12 mouse cellular contexts compared by ENCODE assay signal in the genomic region with DNA sequence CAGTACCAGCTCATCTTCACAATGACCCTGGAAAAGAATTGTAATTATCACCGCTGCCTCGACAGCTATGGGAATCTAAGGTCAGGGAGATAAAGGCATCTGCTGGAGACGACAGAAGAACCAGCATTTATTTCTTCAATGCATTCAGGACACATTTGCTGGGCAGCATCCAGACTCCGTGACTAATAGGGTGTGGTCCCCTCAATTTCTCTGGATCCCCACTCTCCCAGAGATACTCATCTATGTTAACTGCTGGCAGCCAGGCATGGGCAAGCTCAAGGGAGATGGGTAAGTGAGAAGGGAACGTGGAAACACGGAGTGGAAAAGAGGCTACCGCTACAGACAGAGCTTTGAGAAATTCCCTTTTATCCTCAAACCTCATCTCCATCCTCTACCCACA.
"Had no signal": no experiment of that assay in that cellular context is flagged by ENCODE, and none has a peak within 500 bp of the region (broad histone marks: within the 10 kb centered on the region; RNA-seq: fewer than 3 reads in every experiment).

No protein-coding gene starts in this region.

- DNase-seq: kidney, adult 2 months; kidney, postnatal 25 days; liver, embryonic 13.5 days; lung, adult 2 months; lung, postnatal 14 days; thymus, adult 2 months; thymus, postnatal 14 days; thymus, postnatal 4 days had no signal

- H3K27me3 ChIP-seq: liver, embryonic 13.5 days had no signal

- H3K4me3 ChIP-seq: liver, embryonic 13.5 days; midbrain, embryonic 12.5 days had no signal

- H3K9ac ChIP-seq: liver, embryonic 13.5 days; midbrain, embryonic 12.5 days had no signal

- ATAC-seq: midbrain, embryonic 16.5 days had no signal

- H3K27ac ChIP-seq: kidney, postnatal 0 days; liver, embryonic 13.5 days; macrophage; midbrain, embryonic 12.5 days had no signal

- H3K4me2 ChIP-seq: liver, embryonic 13.5 days; midbrain, embryonic 12.5 days had no signal

- H3K9me3 ChIP-seq: liver, embryonic 13.5 days had no signal

- H3K36me3 ChIP-seq: liver, embryonic 13.5 days; midbrain, embryonic 12.5 days had no signal
